Mouse (Mus musculus) gastrocnemius, adult 2 months (tissue): ENCODE results near the gene Gcgr. TPM values are rescaled to one million over a fixed set of nuclear protein-coding genes. Genes with fewer than 3 reads are reported as not detected.

Experiments used
- DNase-seq: peaks from one replicate; pipeline ENCODE4 v3.0.0; 2022
- H3K27ac ChIP-seq: fragments of 200-600 bp; 2 replicates; pipeline ENCODE4 v1.8.1; 2022; ENCODE audit warnings: mild to moderate bottlenecking
- H3K4me3 ChIP-seq: fragments of 200-600 bp; 2 replicates; pipeline ENCODE4 v1.8.1; 2022; ENCODE audit warnings: mild to moderate bottlenecking, moderate library complexity
- CTCF ChIP-seq: fragments of 200-600 bp; IDR thresholded peaks from 2 replicates; pipeline ENCODE4 v1.8.1; 2022; ENCODE audit warnings: antibody characterized with exemption, mild to moderate bottlenecking, moderate library complexity
- intact Hi-C: fragments of 180-260 bp; cut with DNase I; formaldehyde crosslinking; loops from one replicate; pipeline ENCODE4 v1.15.1; 2025
- long read RNA-seq, 2 experiments: library from polyadenylated mRNA; stranded (forward); transcript quantifications; one replicate each; pipeline ENCODE4 v2.0.0; 2021
- total RNA-seq, 2 experiments: library from RNA; stranded (reverse); gene quantifications; 2 replicates each; pipeline ENCODE4 v1.2.3; 2021

The Gcgr gene
- under 1 TPM in 1 of 2 experiments, not detected in 1; 0.33 TPM for total RNA-seq
- long read RNA-seq, experiment 1 = 0 reads
- long read RNA-seq, experiment 2, partial matches to known transcripts = 0 of 1 reads
- long read RNA-seq, experiment 2, other reads (novel, unspliced or antisense) = 0 of 1 reads

- intact Hi-C loops = no loop called here
- TF ChIP-seq CTCF = no peak
- Histone ChIP-seq H3K27ac (no peak within 1 kb of the TSS), H3K4me3 (peak within 1 kb of the TSS; percentile 64)
- DNase-seq = peak; percentile 55
Observed at GRCm38 (mm10) chr11:120530085-120530964, at the start of gene Gcgr. Gene Gcgr (plus strand): TSS chr11:120530699.

DNA sequence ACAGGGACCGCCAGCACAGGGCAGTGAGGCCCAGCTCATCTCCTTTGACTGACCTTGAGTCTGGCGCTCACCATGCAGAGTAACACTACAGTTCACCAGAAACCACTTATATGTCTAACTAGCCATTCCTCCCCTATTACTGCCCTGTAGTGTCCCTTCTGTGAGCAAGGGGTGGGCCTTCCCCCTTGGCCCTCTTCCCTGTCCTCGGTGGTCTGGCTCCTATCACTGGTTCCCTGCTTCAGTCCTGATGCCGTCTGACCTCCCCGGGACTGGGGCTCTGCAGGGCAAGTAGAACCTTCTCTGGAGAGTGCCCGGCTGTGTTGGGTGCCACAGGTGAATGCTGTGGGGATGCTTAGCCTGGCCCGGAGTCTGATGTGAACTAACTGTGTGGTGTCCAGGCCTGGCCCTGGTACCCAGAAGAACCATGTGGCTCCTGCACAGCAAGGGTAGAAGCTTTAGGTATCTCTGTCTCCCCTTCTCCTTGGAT, 47.0 kb upstream of the Gcgr start:
- peak overlapping the region; percentile 93 for H3K4me3 ChIP-seq
- intact Hi-C loops = no loop called here
- DNase-seq = no peak
- no peak for TF ChIP-seq CTCF
- no peak overlapping the region for H3K27ac ChIP-seq

- DNase-seq = peak; percentile 93
- intact Hi-C loops = no loop called here
- peak within 1 kb of the TSS; percentile 93 for H3K4me3 ChIP-seq
- H3K27ac ChIP-seq = peak within 1 kb of the TSS; percentile 98
- TF ChIP-seq CTCF = no peak
Observed at GRCm38 (mm10) chr11:120484265-120484981, 46.1 kb upstream of the Gcgr start, which contains the start of gene Mrpl12. Gene Mrpl12 (plus strand): TSS chr11:120484613.

DNA sequence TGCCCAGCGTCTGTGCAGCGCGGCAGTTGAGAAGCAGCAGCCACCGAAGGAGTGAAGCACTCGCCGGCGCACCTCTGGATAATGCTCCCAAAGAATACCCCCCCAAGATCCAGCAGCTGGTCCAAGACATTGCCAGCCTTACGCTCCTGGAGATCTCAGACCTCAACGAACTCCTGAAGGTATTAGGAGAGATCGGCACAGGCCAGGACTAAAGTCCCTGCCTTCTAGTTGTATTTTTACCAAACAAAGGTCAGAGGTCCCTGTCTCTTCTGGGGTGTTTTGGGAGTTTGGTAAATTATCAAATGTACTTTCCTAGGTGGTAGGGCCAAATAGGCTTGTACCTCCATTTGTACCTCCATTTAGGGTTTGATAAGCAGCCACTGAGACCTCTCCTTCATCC, 45.2 kb upstream of the Gcgr start:
- DNase-seq = no peak
- intact Hi-C loops = no loop called here
- H3K4me3 ChIP-seq = peak overlapping the region; percentile 93
- H3K27ac ChIP-seq = peak overlapping the region; percentile 98
- no peak for TF ChIP-seq CTCF

- no peak overlapping the region for H3K4me3 ChIP-seq
- TF ChIP-seq CTCF = no peak
- no peak overlapping the region for H3K27ac ChIP-seq
- intact Hi-C loops = no loop called here
- DNase-seq = no peak
Observed at GRCm38 (mm10) chr11:120488516-120488915, 42.0 kb upstream of the Gcgr start.

DNA sequence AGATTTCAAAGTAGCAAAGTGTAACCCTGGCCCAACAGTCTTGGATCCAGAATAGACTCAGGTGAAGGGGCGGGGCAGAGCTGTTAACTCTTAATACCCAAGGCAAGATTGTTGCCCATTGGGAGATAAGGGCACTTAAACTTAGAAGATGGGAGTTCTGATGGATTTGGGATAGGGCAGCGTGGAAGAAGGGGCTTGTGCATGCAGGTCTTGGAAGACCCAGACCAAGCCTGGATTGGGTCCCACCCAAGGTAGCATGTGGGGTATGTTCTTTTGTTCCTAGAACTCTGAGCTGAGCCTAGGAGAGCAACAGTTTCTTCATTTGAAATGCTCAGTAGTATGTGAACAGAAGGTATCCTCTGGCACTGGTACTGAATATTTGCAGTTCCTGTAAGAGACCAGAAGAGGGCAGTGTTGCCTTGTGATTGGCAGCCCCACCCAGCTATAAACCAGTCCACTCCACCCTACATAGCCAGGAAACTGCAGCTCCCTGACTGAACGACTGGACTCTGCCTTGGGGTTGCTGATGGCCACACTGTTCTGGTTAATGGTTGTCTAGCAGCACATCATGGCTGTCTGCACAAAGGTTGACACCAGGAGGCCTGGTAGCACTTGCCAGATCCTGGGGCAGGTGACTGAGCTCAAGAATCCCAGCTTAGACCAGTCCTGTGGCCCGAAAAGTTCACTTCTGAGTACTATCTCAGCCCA, 41.3 kb upstream of the Gcgr start:
- Histone ChIP-seq H3K4me3 (no peak overlapping the region), H3K27ac (peak overlapping the region; percentile 78)
- intact Hi-C loops = loop anchor here (1.0 kb wide), 1 partner anchor 123 kb away; no protein-coding TSS in a partner anchor
- TF ChIP-seq CTCF = peak; percentile 94; the same call in 1 of the 2 replicates
- DNase-seq = peak; percentile 69

DNA sequence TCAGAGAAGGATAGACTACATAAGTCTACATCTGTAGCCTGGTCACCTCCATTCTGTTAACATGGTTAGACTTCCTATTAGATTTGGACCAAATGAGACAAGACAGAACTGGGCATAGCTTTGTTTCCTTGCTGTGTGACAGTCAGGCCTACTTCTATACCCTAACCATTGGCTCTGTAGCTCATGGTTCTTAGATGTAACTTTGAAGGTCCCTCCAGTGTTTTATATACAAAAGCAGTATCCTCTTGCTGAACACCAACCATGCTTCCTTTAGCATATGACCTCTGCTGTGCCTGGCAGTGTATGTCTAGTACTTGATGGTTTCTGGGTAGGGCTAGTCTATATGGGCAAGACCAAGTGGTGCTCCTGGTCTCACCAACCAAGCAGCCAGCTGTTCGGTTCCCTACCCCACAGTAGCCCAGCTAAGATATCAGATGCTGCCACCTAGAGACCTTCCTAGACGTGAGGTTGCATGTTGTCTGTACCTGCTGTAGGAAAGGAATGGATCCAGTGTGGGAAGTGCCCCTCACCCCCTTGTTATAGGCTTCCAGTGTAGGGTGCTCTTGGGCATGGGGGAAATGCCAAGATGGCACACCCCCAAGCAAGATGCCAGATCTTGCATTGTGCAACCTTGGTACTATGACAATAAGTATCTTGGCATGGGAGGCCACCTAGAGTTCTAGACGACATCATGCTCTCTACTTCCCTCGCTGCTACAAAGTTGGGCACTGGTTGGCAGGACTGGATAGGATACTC, 40.0 kb upstream of the Gcgr start:
- no peak for TF ChIP-seq CTCF
- Histone ChIP-seq H3K4me3 (no peak overlapping the region), H3K27ac (peak overlapping the region; percentile 86)
- no peak for DNase-seq
- intact Hi-C loops = loop anchor here (5.0 to 10.0 kb wide), 2 partner anchors 222 to 294 kb away; partner anchors contain the start of genes Cenpx, Gps1, Lrrc45 and Rfng

- TF ChIP-seq CTCF = no peak
- H3K27ac ChIP-seq = peak within 1 kb of the TSS; percentile 86
- peak within 1 kb of the TSS; percentile 92 for H3K4me3 ChIP-seq
- peak; percentile 95 for DNase-seq
- intact Hi-C loops = loop anchor here (5.0 to 10.0 kb wide), 2 partner anchors 221 to 293 kb away; partner anchors contain the start of genes Cenpx, Gps1, Lrrc45 and Rfng
Observed at GRCm38 (mm10) chr11:120491317-120492023, 39.0 kb upstream of the Gcgr start, which contains the start of gene Slc25a10. Gene Slc25a10 (plus strand): TSS chr11:120491840.

DNA sequence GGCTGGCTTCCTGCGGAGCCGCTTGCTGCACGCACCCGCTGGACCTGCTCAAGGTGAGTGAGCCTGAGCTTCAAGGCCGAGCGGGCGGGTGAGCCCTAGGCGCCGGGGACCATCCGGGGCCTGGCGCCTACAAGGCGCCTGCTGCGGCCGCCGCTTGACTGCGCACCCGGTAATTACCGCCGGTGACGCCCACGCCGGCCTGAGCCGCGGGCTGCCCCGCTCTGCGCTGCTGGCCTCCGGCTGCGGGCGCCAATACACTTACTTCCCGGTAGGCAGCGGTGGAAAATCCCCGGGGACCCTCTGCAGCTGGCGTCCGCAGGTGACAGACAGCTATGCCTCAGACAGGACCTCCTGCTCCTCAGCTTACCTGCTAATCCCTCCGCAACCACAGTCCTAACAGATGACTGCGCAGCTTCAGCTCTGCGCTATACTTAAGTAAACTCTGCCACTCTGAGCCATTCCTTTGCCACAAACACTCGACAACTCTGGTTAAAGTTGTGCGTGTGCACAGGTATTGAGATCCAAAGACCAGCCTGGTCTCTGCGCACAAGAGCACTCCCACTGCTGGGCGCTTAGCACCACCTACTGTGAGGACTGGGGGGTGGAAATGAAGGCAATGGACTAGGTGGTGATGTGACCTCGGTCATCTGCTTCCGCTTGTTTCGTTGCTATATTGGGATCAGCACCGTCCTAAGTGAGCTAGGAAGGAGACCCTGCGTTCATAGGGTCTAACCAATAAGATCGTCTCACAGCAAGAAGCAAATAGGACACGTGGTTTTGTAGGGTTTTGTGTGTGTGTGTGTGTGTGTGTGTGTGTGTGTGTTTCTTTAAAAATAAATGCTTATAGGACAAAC, 38.2 kb upstream of the Gcgr start:
- peak; percentile 50 for DNase-seq
- intact Hi-C loops = loop anchor here (5.0 to 10.0 kb wide), 2 partner anchors 220 to 293 kb away; partner anchors contain the start of genes Cenpx, Gps1, Lrrc45 and Rfng
- peak overlapping the region; percentile 92 for H3K4me3 ChIP-seq
- peak; percentile 21; the same call in 1 of the 2 replicates for TF ChIP-seq CTCF
- peak overlapping the region; percentile 86 for H3K27ac ChIP-seq

- H3K27ac ChIP-seq = no peak overlapping the region
Observed at GRCm38 (mm10) chr11:120492878-120493203, 37.7 kb upstream of the Gcgr start.

More at GRCm38 (mm10) chr11:120492878-120493203, 37.7 kb upstream of the Gcgr start:
- no peak for TF ChIP-seq CTCF
- DNase-seq = no peak
- intact Hi-C loops = loop anchor here (5.0 to 10.0 kb wide), 2 partner anchors 219 to 292 kb away; partner anchors contain the start of genes Cenpx, Gps1, Lrrc45 and Rfng
- peak overlapping the region; percentile 92 for H3K4me3 ChIP-seq
